Mouse (Mus musculus) layer of hippocampus, postnatal 14 days (tissue): ENCODE results near the gene A630095N17Rik. TPM values are rescaled to one million over a fixed set of nuclear protein-coding genes. Genes with fewer than 3 reads are reported as not detected.

Experiments
- DNase-seq, 2 experiments: peaks; one replicate each; pipeline ENCODE4 v3.0.0; 2021 to 2022; ENCODE audit warnings: low spot score in 2 of 2, mixed read lengths in 1 of 2
- microRNA-seq, 2 experiments: library from miRNA; unstranded; fragments of <30 nt; microRNA quantifications; one replicate each; pipeline ENCODE4 v1.2.0; 2021
- total RNA-seq, 2 experiments: library from RNA; stranded (reverse); gene quantifications; 2 replicates each; pipeline ENCODE4 v1.2.3; 2021

The A630095N17Rik gene
- total RNA-seq, 2 experiments from 2014 or later = not detected

GRCm38 (mm10) chr1:75179334-75180104, 52.4 kb downstream of the A630095N17Rik start:
- peak; percentile 72 to 81 for DNase-seq

Small RNA genes within 50 kb of the gene (microRNA-seq; reads per million reads assigned to microRNA genes)
- 0 reads per million in 2 experiments for gene Gm27943

Other genes starting within 250 kb of the A630095N17Rik start
- gene Nhej1, start 106.9 kb downstream of the A630095N17Rik start, total RNA-seq = 1 to 10 TPM; 2.2 to 2.7 TPM
- gene Slc23a3, start 98.2 kb downstream of the A630095N17Rik start, total RNA-seq = under 1 TPM in 1 of 2 experiments, not detected in 1; 0.35 TPM
- 10 to 100 TPM; 31.1 to 31.4 TPM for gene Cnppd1, start 89.4 kb downstream of the A630095N17Rik start, total RNA-seq
- 100 to 1,000 TPM; 143 to 148 TPM for gene Retreg2, start 89.3 kb downstream of the A630095N17Rik start, total RNA-seq
- 10 to 100 TPM; 30.9 to 32.7 TPM for gene Zfand2b, start 63.5 kb downstream of the A630095N17Rik start, total RNA-seq
- gene Abcb6, start 51.7 kb downstream of the A630095N17Rik start, total RNA-seq = 10 to 100 TPM; 30.7 to 35.2 TPM
- 10 to 100 TPM; 19.5 to 21.1 TPM for gene Ankzf1, start 40.0 kb downstream of the A630095N17Rik start, total RNA-seq
- 100 to 1,000 TPM; 110 to 115 TPM for gene Atg9a, start 39.9 kb downstream of the A630095N17Rik start, total RNA-seq
- 10 to 100 TPM; 21.3 to 21.7 TPM for gene Glb1l, start 21.3 kb downstream of the A630095N17Rik start, total RNA-seq
- 10 to 100 TPM; 90.5 to 91.4 TPM for gene Stk16, start 21.3 kb downstream of the A630095N17Rik start, total RNA-seq
- 100 to 1,000 TPM; 512 to 548 TPM for gene Tuba4a, start 12.2 kb downstream of the A630095N17Rik start, total RNA-seq
- 10 to 100 TPM; 60.0 to 61.1 TPM for gene Dnajb2, start 4.3 kb upstream of the A630095N17Rik start, total RNA-seq
- gene Ptprn, start 32.4 kb upstream of the A630095N17Rik start, total RNA-seq = 100 to 1,000 TPM; 326 to 350 TPM
- 10 to 100 TPM; 68.2 to 98.9 TPM for gene Resp18, start 46.3 kb upstream of the A630095N17Rik start, total RNA-seq
- gene Dnpep, start 85.9 kb upstream of the A630095N17Rik start, total RNA-seq = 10 to 100 TPM; 50.4 to 55.2 TPM
- 1 to 10 TPM; 1.6 to 1.8 TPM for gene Des, start 128.2 kb upstream of the A630095N17Rik start, total RNA-seq
- 100 to 1,000 TPM; 184 TPM for gene Speg, start 143.2 kb upstream of the A630095N17Rik start, total RNA-seq
- gene Gmppa, start 203.8 kb upstream of the A630095N17Rik start, total RNA-seq = 10 to 100 TPM; 56.0 to 62.2 TPM
- 10 to 100 TPM; 14.3 to 14.7 TPM for gene Asic4, start 218.3 kb upstream of the A630095N17Rik start, total RNA-seq
- gene Chpf, start 247.2 kb upstream of the A630095N17Rik start, total RNA-seq = 10 to 100 TPM; 71.2 to 78.5 TPM
- gene Tmem198, start 247.4 kb upstream of the A630095N17Rik start, total RNA-seq = 10 to 100 TPM; 53.3 to 62.5 TPM